Comparison of ENCODE assay signal across 8 mouse cellular contexts in the genomic region with DNA sequence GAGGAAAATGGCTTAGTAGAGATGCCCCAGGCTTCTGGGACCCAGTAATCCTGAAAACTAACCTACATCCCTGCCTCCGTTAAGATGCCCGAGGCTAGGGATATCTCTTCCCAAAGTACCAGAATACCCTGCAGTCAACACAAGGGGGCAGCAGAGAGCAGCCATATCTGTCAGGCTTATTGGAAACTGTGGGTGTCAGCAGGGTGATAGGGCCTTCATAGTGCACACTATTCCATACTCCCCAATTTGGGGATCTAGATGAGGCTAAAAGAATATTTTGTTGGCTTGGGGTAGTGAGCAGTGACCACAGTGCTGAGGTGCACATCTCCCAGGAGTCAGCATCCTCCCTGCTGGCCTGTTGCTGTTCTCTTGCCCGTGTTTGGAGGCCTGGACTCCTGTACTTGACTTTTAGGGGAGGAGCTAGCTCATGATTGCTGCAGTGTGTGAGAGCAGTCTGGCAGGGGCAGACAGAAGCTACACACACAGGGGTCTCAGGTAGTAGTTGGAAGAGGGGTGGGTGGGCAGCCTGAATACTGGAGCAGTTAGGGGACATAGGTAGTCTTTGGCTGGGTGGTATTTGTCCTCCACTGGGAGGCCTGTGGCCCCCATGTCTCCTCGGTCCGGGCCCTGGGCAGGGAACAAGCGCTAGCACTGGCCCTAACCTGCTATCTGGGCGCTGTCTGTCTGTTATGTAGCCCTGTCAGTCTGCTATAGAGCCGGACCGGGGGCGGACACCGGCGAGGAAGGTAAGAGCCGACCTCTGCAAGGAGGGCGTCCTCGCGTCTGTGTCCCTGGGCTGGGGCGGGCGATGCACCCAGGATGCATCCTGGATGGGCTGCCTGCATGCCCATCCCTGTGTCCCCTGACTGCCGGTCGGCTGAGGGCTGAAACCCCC. TPM values are rescaled to one million over a fixed set of nuclear protein-coding genes. Genes with fewer than 3 reads are reported as not detected.
DNase-seq lines count a peak whose midpoint lies in the region; ATAC-seq and TF ChIP-seq lines count a peak whose summit lies in the region.

No protein-coding gene starts in this region.

- no peaks in the 10 kb centered on the region for H3K27me3 ChIP-seq in Patski
- H3K27me3 ChIP-seq in forebrain, embryonic 16.5 days (replicated peaks; ENCODE audit: control insufficient read depth, insufficient read depth, low read length), result no peaks in the 10 kb centered on the region
- no peaks in the 10 kb centered on the region for H3K27me3 ChIP-seq in lung, embryonic 16.5 days (ENCODE audit: control insufficient read depth, insufficient read depth, low read depth, low read length)

- 85% methylated on average over 20 of the region's 20 CpGs for WGBS in forebrain, embryonic 16.5 days
- WGBS in lung, embryonic 16.5 days, result 82% methylated on average over 20 of the region's 20 CpGs

- no peak for TF ChIP-seq CTCF in Patski (IDR thresholded peaks at IDR 0.05)
- TF ChIP-seq CTCF in layer of hippocampus, adult 2 months (conservative IDR thresholded peaks at IDR 0.05), result peak; percentile 100

- in situ Hi-C loops in Patski (cut with MboI; ENCODE audit: low pct_unique_long_range_greater_than_20kb), result no loop called here

- no peaks in the 10 kb centered on the region for H3K9me3 ChIP-seq in forebrain, embryonic 16.5 days (ENCODE audit: control insufficient read depth, low read length)
- no peaks in the 10 kb centered on the region for H3K9me3 ChIP-seq in lung, embryonic 16.5 days (ENCODE audit: control insufficient read depth, low read length)

- H3K27ac ChIP-seq in forebrain, embryonic 16.5 days (ENCODE audit: low read length), result no peak overlapping the region
- no peak overlapping the region for H3K27ac ChIP-seq in layer of hippocampus, adult 2 months
- no peak overlapping the region for H3K27ac ChIP-seq in lung, embryonic 16.5 days (ENCODE audit: low read length)

- ATAC-seq in Patski, result peak; percentile 35
- peak; percentile 74 for ATAC-seq in forebrain, embryonic 16.5 days
- ATAC-seq in hematopoietic stem cell, adult 5-6 weeks (replicated peaks in 1 of 2; ENCODE audit: insufficient read depth in 1 of 2, low FRiP score in 2 of 2, low TSS enrichment in 1 of 2, low read depth in 1 of 2, poor library complexity in 2 of 2, severe bottlenecking in 2 of 2), result peak; percentile 68 to 79
- peak; percentile 77 for ATAC-seq in lung, embryonic 16.5 days (ENCODE audit: low read depth)

- DNase-seq in Patski (ENCODE audit: low read depth, low spot score), result no peak
- peak; percentile 70 for DNase-seq in cerebellum, adult 11-12 months
- DNase-seq in layer of hippocampus, adult 2 months (ENCODE audit: low spot score in 2 of 2), result peak; percentile 72 to 90
- peak; percentile 88 for DNase-seq in retina, postnatal 1 day
- peak; percentile 63 to 85 for DNase-seq in urinary bladder, postnatal 4 days (ENCODE audit: low spot score in 2 of 2)

- no peak overlapping the region for H3K9ac ChIP-seq in forebrain, embryonic 16.5 days (replicated peaks; ENCODE audit: low read depth, low read length)
- no peak overlapping the region for H3K9ac ChIP-seq in lung, embryonic 16.5 days (ENCODE audit: low read length)

- H3K4me2 ChIP-seq in forebrain, embryonic 16.5 days (ENCODE audit: low read length), result no peak overlapping the region
- no peak overlapping the region for H3K4me2 ChIP-seq in lung, embryonic 16.5 days (ENCODE audit: low read depth, low read length)

- H3K4me1 ChIP-seq in forebrain, embryonic 16.5 days (replicated peaks; ENCODE audit: control insufficient read depth, insufficient read depth, low read length), result no peaks in the 10 kb centered on the region; the same call in 1 of the 2 replicates
- no peaks in the 10 kb centered on the region for H3K4me1 ChIP-seq in lung, embryonic 16.5 days (replicated peaks; ENCODE audit: control insufficient read depth, insufficient read depth, low read length)

- H3K4me3 ChIP-seq in forebrain, embryonic 16.5 days (replicated peaks; ENCODE audit: low read length), result no peak overlapping the region
- H3K4me3 ChIP-seq in layer of hippocampus, adult 2 months, result no peak overlapping the region
- no peak overlapping the region for H3K4me3 ChIP-seq in lung, embryonic 16.5 days (ENCODE audit: low read length)

- POLR2A ChIA-PET in Patski (lab: Charles Lee), result no interaction called here

- CTCF ChIA-PET in Patski (lab: Charles Lee), result interaction anchor here (0.7 to 1.8 kb wide), 6 partner anchors 9 to 36 kb away, joined by 3 to 8 read pairs (median 4); a partner anchor contains a TSS

- H3K36me3 ChIP-seq in forebrain, embryonic 16.5 days (ENCODE audit: control insufficient read depth, insufficient read depth), result peaks cover 32% of the 10 kb centered on the region
- peaks cover 67% of the 10 kb centered on the region for H3K36me3 ChIP-seq in lung, embryonic 16.5 days (ENCODE audit: control insufficient read depth, insufficient read depth, low read length)

RNA-seq across cellular contexts. Expression of a gene that starts 20.3 kb away (rescaled TPM):
- 101 TPM for polyA plus RNA-seq in Patski (2021)
- polyA plus RNA-seq in forebrain, embryonic 16.5 days (2015; fragmentation: Nextera tagmentation; extraction: Ambion mirVana), result 426 and 444 TPM in 2 replicates
- total RNA-seq in hematopoietic stem cell, adult 5-6 weeks (2017), result 0.40 TPM in 1 of 2 replicates, not detected in the other
- total RNA-seq in layer of hippocampus, adult 2 months (2021), result 10 to 100 TPM; 90.3 to 99.5 TPM
- polyA plus RNA-seq in lung, embryonic 16.5 days (2015; fragmentation: Nextera tagmentation; extraction: Ambion mirVana), result 550 and 593 TPM in 2 replicates

RNA-seq across cellular contexts. Expression of a gene that starts 21.7 kb away (rescaled TPM):
- 95.8 TPM for polyA plus RNA-seq in Patski (2021)
- polyA plus RNA-seq in forebrain, embryonic 16.5 days (2015; fragmentation: Nextera tagmentation; extraction: Ambion mirVana), result 15.6 and 17.2 TPM in 2 replicates
- total RNA-seq in hematopoietic stem cell, adult 5-6 weeks (2017), result 39.8 and 42.2 TPM in 2 replicates
- total RNA-seq in layer of hippocampus, adult 2 months (2021), result 10 to 100 TPM; 76.0 to 76.9 TPM
- polyA plus RNA-seq in lung, embryonic 16.5 days (2015; fragmentation: Nextera tagmentation; extraction: Ambion mirVana), result 11.2 and 12.2 TPM in 2 replicates

RNA-seq across cellular contexts. Expression of a gene that starts 26.4 kb away (rescaled TPM):
- polyA plus RNA-seq in Patski (2021), result 0.17 TPM
- 30.6 and 35.2 TPM in 2 replicates for polyA plus RNA-seq in forebrain, embryonic 16.5 days (2015; fragmentation: Nextera tagmentation; extraction: Ambion mirVana)
- 222 and 411 TPM in 2 replicates for total RNA-seq in hematopoietic stem cell, adult 5-6 weeks (2017)
- total RNA-seq in layer of hippocampus, adult 2 months (2021), result 10 to 100 TPM; 11.9 to 12.9 TPM
- polyA plus RNA-seq in lung, embryonic 16.5 days (2015; fragmentation: Nextera tagmentation; extraction: Ambion mirVana), result 565 and 642 TPM in 2 replicates

RNA-seq across cellular contexts. Expression of a gene that starts 36.5 kb away (rescaled TPM):
- 9.7 TPM for polyA plus RNA-seq in Patski (2021)
- 20.2 and 21.5 TPM in 2 replicates for polyA plus RNA-seq in forebrain, embryonic 16.5 days (2015; fragmentation: Nextera tagmentation; extraction: Ambion mirVana)
- 8.8 and 18.8 TPM in 2 replicates for total RNA-seq in hematopoietic stem cell, adult 5-6 weeks (2017)
- total RNA-seq in layer of hippocampus, adult 2 months (2021), result 1 to 10 TPM; 1.3 to 1.4 TPM
- 31.4 and 34.5 TPM in 2 replicates for polyA plus RNA-seq in lung, embryonic 16.5 days (2015; fragmentation: Nextera tagmentation; extraction: Ambion mirVana)

RNA-seq across cellular contexts. Expression of a gene that starts 45.5 kb away (rescaled TPM):
- not detected for polyA plus RNA-seq in Patski (2021)
- polyA plus RNA-seq in forebrain, embryonic 16.5 days (2015; fragmentation: Nextera tagmentation; extraction: Ambion mirVana), result not detected in 2 replicates
- 0.38 TPM in 1 of 2 replicates, not detected in the other for total RNA-seq in hematopoietic stem cell, adult 5-6 weeks (2017)
- 1 to 10 TPM in 1 of 2 experiments, under 1 TPM in 1; 0.81 to 2.1 TPM for total RNA-seq in layer of hippocampus, adult 2 months (2021)
- 0.15 TPM in 1 of 2 replicates, not detected in the other for polyA plus RNA-seq in lung, embryonic 16.5 days (2015; fragmentation: Nextera tagmentation; extraction: Ambion mirVana)

Comparison
In these comparisons a context has a peak if more than half of its experiments do, and no peak if none do; other contexts are left out.
1. RNA of a gene that starts 26.4 kb away (polyA plus RNA-seq): 565 to 642 TPM in lung, embryonic 16.5 days and 30.6 to 35.2 TPM in forebrain, embryonic 16.5 days; 0.17 TPM in Patski (single experiment); every median in the first group is over 10 times any median in the second.
2. Peak in every context shown above with its lines, with median percentiles within 50 percentile points of each other: ATAC-seq.